Mouse (Mus musculus): Measurements from ENCODE around the gene Kif1a. TPM values are rescaled to one million over a fixed set of nuclear protein-coding genes. Genes with fewer than 3 reads are reported as not detected.
"Not testable (repeated sequence)": the region's sequence is repeated elsewhere in the genome, so short reads cannot be mapped to it uniquely, and the experiment has no call there.

Gene Kif1a
- total RNA-seq, 2 experiments from 2014 or later = 607 to 610 TPM

GRCm38 (mm10) chr1:93020602-93021001 is 81.1 kb downstream of the Kif1a start:
- no peak for DNase-seq

GRCm38 (mm10) chr1:93018716-93019115 is 83.0 kb downstream of the Kif1a start:
- no peak for DNase-seq

GRCm38 (mm10) chr1:93015136-93015535 is 86.6 kb downstream of the Kif1a start:
- no peak for DNase-seq

- peak; percentile 61 to 71 for DNase-seq
These were observed 87.3 kb downstream of the Kif1a start for GRCm38 (mm10) chr1:93014460-93014859.

- no peak for DNase-seq
These were observed 88.4 kb downstream of the Kif1a start for GRCm38 (mm10) chr1:93013367-93013766.

- DNase-seq = no peak
These were observed 89.6 kb downstream of the Kif1a start for GRCm38 (mm10) chr1:93012103-93012585.

- DNase-seq = no peak
These were observed 91.0 kb downstream of the Kif1a start for GRCm38 (mm10) chr1:93010731-93011130.

GRCm38 (mm10) chr1:93009196-93009595 is 92.6 kb downstream of the Kif1a start:
- no peak for DNase-seq

- DNase-seq = no peak
These were observed 95.7 kb downstream of the Kif1a start, which contains the start of gene Aqp12 for GRCm38 (mm10) chr1:93006061-93006460. TSS of gene Aqp12 (plus strand) at chr1:93006334.

- DNase-seq = no peak
These were observed 108.9 kb downstream of the Kif1a start for GRCm38 (mm10) chr1:92992880-92993279.

- no peak for DNase-seq
These were observed 109.4 kb downstream of the Kif1a start for GRCm38 (mm10) chr1:92992214-92992855.

GRCm38 (mm10) chr1:92989891-92990290 is 111.9 kb downstream of the Kif1a start:
- DNase-seq = no peak

GRCm38 (mm10) chr1:92988894-92989293 is 112.9 kb downstream of the Kif1a start:
- no peak for DNase-seq

- no peak for DNase-seq
These were observed 116.8 kb downstream of the Kif1a start for GRCm38 (mm10) chr1:92984999-92985398.

GRCm38 (mm10) chr1:92982931-92983605 is 118.7 kb downstream of the Kif1a start:
- no peak for DNase-seq

GRCm38 (mm10) chr1:92981056-92981845 is 120.5 kb downstream of the Kif1a start:
- no peak for DNase-seq

- DNase-seq = no peak
These were observed 122.6 kb downstream of the Kif1a start for GRCm38 (mm10) chr1:92979073-92979602.

- no peak for DNase-seq
These were observed 123.1 kb downstream of the Kif1a start for GRCm38 (mm10) chr1:92978645-92979044.

GRCm38 (mm10) chr1:92976141-92976566 is 125.6 kb downstream of the Kif1a start:
- no peak for DNase-seq

GRCm38 (mm10) chr1:92972854-92973253 is 128.9 kb downstream of the Kif1a start:
- no peak for DNase-seq

- DNase-seq = no peak
These were observed 129.6 kb downstream of the Kif1a start for GRCm38 (mm10) chr1:92971879-92972795.

GRCm38 (mm10) chr1:92970791-92971190 is 131.0 kb downstream of the Kif1a start:
- DNase-seq = not testable (repeated sequence)
